Mouse (Mus musculus) C2C12 (cell line): ENCODE measurements at regions not wholly inside any gene's neighbourhood (a gene's known extent, or its start where the extent isn't known, plus 50 kb on each side); places are given as distances from the start of the nearest gene placed in this dataset.

Source experiments
- H3K27me3 ChIP-seq: one replicate; pipeline ENCODE4 v1.6.1; 2011; ENCODE audit not compliant: control insufficient read depth, insufficient read depth, insufficient read length
- H3K36me3 ChIP-seq: one replicate; pipeline ENCODE4 v1.6.1; 2011; ENCODE audit not compliant: control insufficient read depth, insufficient read depth
- H3K4me3 ChIP-seq: one replicate; pipeline ENCODE4 v1.5.1; 2011; ENCODE audit warnings: mild to moderate bottlenecking, control low read depth; ENCODE audit not compliant: poor library complexity, insufficient read depth, severe bottlenecking
- H3K79me2 ChIP-seq: one replicate; pipeline ENCODE4 v1.6.1; 2011; ENCODE audit not compliant: control insufficient read depth, insufficient read depth
- H3K79me3 ChIP-seq: one replicate; pipeline ENCODE4 v1.6.1; 2011; ENCODE audit warnings: low read depth, control low read depth
- H3ac ChIP-seq: one replicate; pipeline ENCODE3; 2011; ENCODE audit warnings: low read depth; ENCODE audit not compliant: control insufficient read depth, insufficient read length
- CEBPB ChIP-seq: IDR thresholded peaks from one replicate; pipeline ENCODE4 v1.6.1; 2011; ENCODE audit warnings: low read depth, mild to moderate bottlenecking, control low read depth, moderate library complexity
- CTCF ChIP-seq: IDR thresholded peaks from one replicate; pipeline ENCODE4 v1.5.1; 2011; ENCODE audit not compliant: control insufficient read depth, insufficient read depth, insufficient read length
- FOSL1 ChIP-seq: IDR thresholded peaks from one replicate; pipeline ENCODE4 v1.8.0; 2011; ENCODE audit warnings: mild to moderate bottlenecking, low read length; ENCODE audit not compliant: poor library complexity, insufficient read depth, severe bottlenecking
- MAX ChIP-seq: IDR thresholded peaks from one replicate; pipeline ENCODE4 v1.6.1; 2011; ENCODE audit warnings: mild to moderate bottlenecking, control low read depth
- MYOD1 ChIP-seq: IDR thresholded peaks from one replicate; pipeline ENCODE4 v1.6.1; 2011; ENCODE audit warnings: low read depth; ENCODE audit not compliant: control insufficient read depth, insufficient read length
- MYOG ChIP-seq: IDR thresholded peaks from one replicate; pipeline ENCODE4 v1.6.1; 2011; ENCODE audit not compliant: control insufficient read depth, insufficient read length; ENCODE audit errors: extremely low read depth
- USF1 ChIP-seq: IDR thresholded peaks from one replicate; pipeline ENCODE4 v1.6.1; 2011; ENCODE audit warnings: low read depth, mild to moderate bottlenecking, control low read depth, moderate library complexity

DNA sequence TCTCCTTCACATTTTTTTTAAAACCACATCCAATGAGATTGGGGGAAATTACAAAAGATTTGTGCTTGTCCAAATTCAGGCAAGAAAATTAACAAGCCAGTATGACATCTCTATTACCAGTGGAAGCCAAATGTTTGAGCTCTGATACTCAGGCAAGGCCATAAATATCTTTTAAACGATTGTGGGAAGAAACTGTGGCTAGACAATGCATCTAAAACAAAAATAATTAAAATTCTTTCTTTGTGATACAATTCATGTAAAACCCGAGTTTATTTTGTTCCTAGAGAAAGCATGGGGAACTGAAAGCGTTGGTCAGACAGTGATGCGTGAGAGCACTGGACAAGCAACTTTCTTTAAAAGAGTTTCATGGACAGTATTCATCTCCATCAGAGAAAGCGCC, 223.2 kb upstream of the Nr2f2 start:
- Histone ChIP-seq H3K27me3 (no peaks in the 10 kb centered on the region), H3K36me3 (no peaks in the 10 kb centered on the region), H3K79me2 (no peaks in the 10 kb centered on the region), H3ac (no peak overlapping the region), H3K79me3 (no peaks in the 10 kb centered on the region), H3K4me3 (no peak overlapping the region)
- TF ChIP-seq MYOG (no peak), MYOD1 (no peak), CEBPB (no peak), FOSL1 (no peak), CTCF (no peak), USF1 (no peak), MAX (no peak)

DNA sequence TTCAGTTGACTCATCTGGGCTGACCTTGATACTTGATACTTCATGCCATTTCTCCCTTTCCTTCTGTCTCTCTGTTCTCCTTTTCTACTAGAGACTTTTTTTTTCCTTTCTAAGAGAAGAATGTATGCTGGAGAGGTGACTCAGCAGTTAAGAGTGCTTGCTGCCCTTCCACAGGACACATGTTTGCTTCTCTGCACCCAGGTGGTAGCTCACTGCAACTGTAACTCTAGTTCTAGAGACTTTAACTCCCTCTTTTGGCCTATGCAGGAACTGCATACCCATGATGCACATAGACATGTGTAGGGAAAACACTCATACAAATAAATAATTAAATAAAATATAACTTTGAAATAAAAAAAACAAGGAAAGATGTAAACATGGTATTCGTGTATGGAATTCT, 221.5 kb upstream of the Nr2f2 start:
- Histone ChIP-seq H3ac (no peak overlapping the region), H3K79me2 (no peaks in the 10 kb centered on the region), H3K36me3 (no peaks in the 10 kb centered on the region), H3K27me3 (no peaks in the 10 kb centered on the region), H3K4me3 (no peak overlapping the region), H3K79me3 (no peaks in the 10 kb centered on the region)
- TF ChIP-seq MAX (no peak), MYOG (no peak), CTCF (no peak), FOSL1 (no peak), CEBPB (no peak), MYOD1 (no peak), USF1 (no peak)

DNA sequence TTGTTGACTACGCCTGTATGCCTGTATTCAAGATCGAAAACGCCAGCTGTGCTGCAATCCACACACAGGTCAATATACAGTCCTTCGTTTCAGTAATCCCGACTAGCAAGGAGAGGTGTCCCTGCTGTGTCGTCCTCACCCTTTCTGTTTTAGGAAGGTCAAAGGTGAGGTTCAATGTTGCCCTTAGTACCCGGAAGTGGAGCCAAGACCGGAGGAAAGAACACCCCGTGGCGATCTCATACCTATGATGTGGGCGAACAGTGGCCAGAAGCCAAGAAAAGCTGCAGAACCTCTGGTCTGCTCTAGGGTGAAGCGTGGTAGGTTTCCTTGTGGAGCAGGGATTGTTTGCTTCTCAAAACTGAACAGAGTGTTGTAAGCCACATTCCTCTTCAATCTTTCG, 217.9 kb upstream of the Nr2f2 start:
- Histone ChIP-seq H3K79me2 (no peaks in the 10 kb centered on the region), H3K4me3 (no peak overlapping the region), H3ac (no peak overlapping the region), H3K79me3 (no peaks in the 10 kb centered on the region), H3K27me3 (no peaks in the 10 kb centered on the region), H3K36me3 (no peaks in the 10 kb centered on the region)
- TF ChIP-seq CEBPB (no peak), CTCF (no peak), USF1 (no peak), MYOG (no peak), FOSL1 (no peak), MAX (no peak)

DNA sequence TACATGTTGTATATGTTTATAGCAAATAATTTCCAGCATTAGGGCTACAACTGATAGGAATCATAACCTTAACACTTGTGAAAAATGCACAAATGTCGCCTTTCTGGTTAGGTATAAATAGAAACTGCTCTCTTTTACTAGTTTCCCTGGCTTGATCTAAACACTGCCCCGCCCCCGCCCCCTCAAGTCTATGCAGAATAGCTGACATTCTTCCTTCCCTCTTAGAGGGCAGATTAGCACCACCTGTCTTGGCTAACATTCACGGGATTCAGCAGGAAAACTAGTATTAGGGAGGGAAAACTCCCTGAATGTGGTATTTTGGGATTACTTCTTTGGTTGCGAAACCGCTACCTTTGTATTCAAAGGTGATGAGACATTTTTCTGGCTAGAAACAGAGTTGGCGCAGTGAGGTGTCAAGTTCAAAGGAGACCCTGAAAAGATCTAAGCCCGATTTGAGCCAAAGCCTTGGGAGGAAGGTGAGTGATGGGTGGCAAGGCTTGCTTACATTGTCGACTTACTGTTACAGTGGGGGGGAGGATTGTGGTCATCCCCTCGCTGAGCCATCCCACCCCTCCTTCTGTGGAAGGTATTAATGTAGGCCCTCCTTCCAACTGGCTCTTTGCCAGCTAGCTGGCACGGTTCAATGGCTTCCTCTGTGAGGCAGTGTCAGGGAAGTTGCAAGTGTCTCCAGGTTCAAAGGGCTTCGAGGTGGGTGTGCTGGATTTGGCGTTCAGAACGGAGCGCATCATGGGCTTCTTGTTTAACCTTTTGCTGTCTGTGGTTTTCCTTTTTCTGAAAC, 209.8 kb upstream of the Nr2f2 start:
- no peaks in the 10 kb centered on the region for H3K27me3 ChIP-seq
- no peak overlapping the region for H3ac ChIP-seq
- no peaks in the 10 kb centered on the region for H3K79me2 ChIP-seq
- H3K4me3 ChIP-seq, result no peak overlapping the region
- no peaks in the 10 kb centered on the region for H3K36me3 ChIP-seq
- TF ChIP-seq CEBPB, result peak; percentile 26
- no peak for TF ChIP-seq FOSL1
- no peaks in the 10 kb centered on the region for H3K79me3 ChIP-seq

DNA sequence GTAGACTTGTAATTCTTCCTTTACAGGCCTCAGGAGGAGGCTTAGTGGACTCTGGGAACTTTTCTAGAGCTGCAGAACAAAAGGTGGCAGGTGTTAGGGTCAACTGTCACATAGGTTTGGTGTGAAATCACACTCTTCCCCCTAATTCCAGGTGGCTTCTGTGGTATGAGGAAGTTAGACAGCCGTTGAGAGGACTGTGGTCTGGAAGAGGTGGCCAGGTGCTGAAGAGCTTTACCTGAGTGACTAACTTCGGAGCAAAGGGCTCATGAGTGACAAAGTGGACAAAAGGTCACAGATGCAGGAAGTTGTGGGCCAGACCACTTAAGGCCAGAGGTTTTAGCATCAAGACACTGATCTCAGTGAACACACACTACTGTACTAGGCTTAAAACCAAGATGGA, 209.1 kb upstream of the Nr2f2 start:
- H3ac ChIP-seq, result no peak overlapping the region
- TF ChIP-seq CEBPB (no peak), MAX (no peak), MYOG (no peak), FOSL1 (no peak), CTCF (no peak), USF1 (no peak), MYOD1 (no peak)
- H3K79me2 ChIP-seq, result no peaks in the 10 kb centered on the region
- H3K36me3 ChIP-seq, result no peaks in the 10 kb centered on the region
- no peak overlapping the region for H3K4me3 ChIP-seq
- H3K79me3 ChIP-seq, result no peaks in the 10 kb centered on the region
- H3K27me3 ChIP-seq, result no peaks in the 10 kb centered on the region

DNA sequence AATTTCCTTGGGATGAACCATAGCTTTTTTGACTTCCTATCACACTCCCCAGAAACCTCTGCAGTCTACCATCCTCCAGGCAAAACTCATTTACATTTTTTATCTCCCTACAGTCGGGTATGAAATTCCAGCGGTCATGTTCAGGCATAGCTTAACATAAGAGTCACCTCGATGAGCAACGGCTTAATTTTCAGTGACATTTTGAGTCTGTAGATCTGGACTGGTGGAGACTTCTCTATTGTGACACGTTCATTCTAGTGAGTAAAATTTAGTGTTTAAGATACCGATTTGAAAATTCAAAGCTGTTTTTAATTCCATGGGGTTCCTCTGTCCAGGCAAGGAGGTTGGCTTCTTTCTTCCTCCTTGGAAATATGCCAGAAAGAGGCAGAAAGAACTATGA, 207.7 kb upstream of the Nr2f2 start:
- no peak overlapping the region for H3ac ChIP-seq
- H3K79me2 ChIP-seq, result no peaks in the 10 kb centered on the region
- no peaks in the 10 kb centered on the region for H3K27me3 ChIP-seq
- no peak overlapping the region for H3K4me3 ChIP-seq
- TF ChIP-seq MYOD1, result no peak
- TF ChIP-seq USF1, result no peak
- no peak for TF ChIP-seq MAX
- no peak for TF ChIP-seq CEBPB
- no peak for TF ChIP-seq FOSL1
- TF ChIP-seq CTCF, result no peak
- no peak for TF ChIP-seq MYOG
- no peaks in the 10 kb centered on the region for H3K79me3 ChIP-seq
- H3K36me3 ChIP-seq, result no peaks in the 10 kb centered on the region
